Mouse (Mus musculus) liver, postnatal 0 days (tissue): ENCODE measurements at regions not wholly inside any gene's neighbourhood (a gene's known extent, or its start where the extent isn't known, plus 50 kb on each side); places are given as distances from the start of the nearest gene placed in this dataset.
A peak's percentile ranks its signal among the peaks of the same experiment; 100 is the strongest.

Experiments
- ATAC-seq: fragments of 200-750 bp; cut with Nextera tagmentation; 2 replicates; pipeline ENCODE4 v1.8.0; 2017; ENCODE audit warnings: mild to moderate bottlenecking, moderate library complexity
- DNase-seq: peaks from one replicate; pipeline ENCODE4 v3.0.0-alpha.2; 2016
- H3K27ac ChIP-seq: fragments of 300-500 bp; sonication (generic); 2 replicates; pipeline ENCODE4 v1.5.1; 2014; ENCODE audit warnings: antibody characterized with exemption, moderate library complexity, mild to moderate bottlenecking, low read depth
- H3K27me3 ChIP-seq: fragments of 300-500 bp; sonication (generic); 2 replicates; pipeline ENCODE4 v1.6.1; 2014; ENCODE audit warnings: low read length, control low read depth, mixed read lengths; ENCODE audit not compliant: insufficient read depth
- H3K36me3 ChIP-seq: fragments of 300-500 bp; sonication (generic); replicated peaks from 2 replicates; pipeline ENCODE4 v1.6.1; 2014; ENCODE audit warnings: mild to moderate bottlenecking, control low read depth, low read length, moderate library complexity, mixed read lengths; ENCODE audit not compliant: insufficient read depth
- H3K4me1 ChIP-seq: fragments of 300-500 bp; sonication (generic); 2 replicates; pipeline ENCODE4 v1.6.1; 2014; ENCODE audit warnings: antibody characterized with exemption, mild to moderate bottlenecking, control low read depth; ENCODE audit not compliant: insufficient read depth
- H3K4me2 ChIP-seq: fragments of 300-500 bp; sonication (generic); 2 replicates; pipeline ENCODE4 v1.6.1; 2014; ENCODE audit warnings: low read depth, mild to moderate bottlenecking, low read length, moderate library complexity, mixed read lengths
- H3K4me3 ChIP-seq: fragments of 300-500 bp; sonication (generic); 2 replicates; pipeline ENCODE4 v1.5.1; 2014; ENCODE audit warnings: low read depth, low read length
- H3K9ac ChIP-seq: fragments of 300-500 bp; sonication (generic); replicated peaks from 2 replicates; pipeline ENCODE4 v1.6.1; 2014; ENCODE audit warnings: mild to moderate bottlenecking, moderate library complexity
- H3K9me3 ChIP-seq: fragments of 300-500 bp; sonication (generic); 2 replicates; pipeline ENCODE4 v1.6.1; 2016; ENCODE audit warnings: mild to moderate bottlenecking, control low read depth, low read length, mixed read lengths
- CTCF ChIP-seq: sonication (generic); IDR thresholded peaks from 2 replicates; pipeline ENCODE4 v1.5.1; 2016; ENCODE audit warnings: antibody characterized with exemption, low read depth
- EP300 ChIP-seq: IDR thresholded peaks from 2 replicates; pipeline ENCODE4 v1.6.1; 2016; ENCODE audit warnings: antibody characterized with exemption, low read depth, mild to moderate bottlenecking
- WGBS: fragments of 180-500 bp; shearing (Covaris S2); extraction: QIAGEN DNeasy Blood & Tissue Kit; methylation state at CpG from one replicate; pipeline ENCODE4 v1.1.7; 2014; ENCODE audit not compliant: insufficient replicate concordance; 5-methylcytosine and 5-hydroxymethylcytosine counted together

- Histone ChIP-seq H3K9me3 (no peaks in the 10 kb centered on the region), H3K9ac (no peak overlapping the region), H3K4me1 (no peaks in the 10 kb centered on the region), H3K36me3 (no peaks in the 10 kb centered on the region), H3K27me3 (no peaks in the 10 kb centered on the region), H3K4me2 (no peak overlapping the region), H3K4me3 (no peak overlapping the region), H3K27ac (no peak overlapping the region)
- 53% methylated on average over 3 of the region's 3 CpGs for WGBS
- TF ChIP-seq EP300: no peak
- no peak for TF ChIP-seq CTCF
- no peak for DNase-seq
- ATAC-seq: no peak
Observed at GRCm38 (mm10) chr7:123589099-123589498, 88.8 kb upstream of the Zkscan2 start.

DNA sequence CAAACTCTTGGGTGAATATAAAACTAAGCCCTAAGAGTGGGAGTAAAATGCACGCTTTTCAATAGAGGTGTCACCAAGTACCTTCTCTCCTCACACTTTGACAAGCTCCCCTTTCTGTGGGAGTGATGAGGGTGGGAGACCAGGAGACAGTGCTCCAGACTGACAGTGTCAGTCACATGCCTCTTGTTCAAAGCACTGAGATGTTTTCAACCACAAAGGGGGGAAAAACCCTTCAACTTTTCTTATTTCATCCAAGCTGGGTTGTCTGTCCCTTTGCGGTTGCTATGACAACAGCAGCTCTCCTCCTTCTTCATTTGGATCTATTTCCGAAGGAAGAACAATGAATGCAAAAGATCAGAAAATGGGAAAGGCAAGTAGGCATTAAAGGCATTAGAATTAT is 73.5 kb upstream of the Zkscan2 start:
- 60% methylated on average over 3 of the region's 3 CpGs for WGBS
- Histone ChIP-seq H3K9me3 (no peaks in the 10 kb centered on the region), H3K4me2 (no peak overlapping the region), H3K4me3 (no peak overlapping the region), H3K9ac (no peak overlapping the region), H3K27ac (no peak overlapping the region), H3K36me3 (no peaks in the 10 kb centered on the region), H3K4me1 (no peaks in the 10 kb centered on the region), H3K27me3 (no peaks in the 10 kb centered on the region)
- ATAC-seq: no peak
- no peak for DNase-seq
- TF ChIP-seq EP300 (no peak), CTCF (no peak)

GRCm38 (mm10) chr7:123572376-123572990 is 72.2 kb upstream of the Zkscan2 start:
- no peak overlapping the region for H3K4me2 ChIP-seq
- ATAC-seq (no peak), DNase-seq (no peak)
- no peaks in the 10 kb centered on the region for H3K36me3 ChIP-seq
- no peak overlapping the region for H3K4me3 ChIP-seq
- 44% methylated on average over 4 of the region's 4 CpGs for WGBS
- H3K4me1 ChIP-seq: no peaks in the 10 kb centered on the region
- TF ChIP-seq CTCF (no peak), EP300 (no peak)
- H3K27ac ChIP-seq: no peak overlapping the region
- H3K27me3 ChIP-seq: no peaks in the 10 kb centered on the region
- no peak overlapping the region for H3K9ac ChIP-seq
- no peaks in the 10 kb centered on the region for H3K9me3 ChIP-seq

DNA sequence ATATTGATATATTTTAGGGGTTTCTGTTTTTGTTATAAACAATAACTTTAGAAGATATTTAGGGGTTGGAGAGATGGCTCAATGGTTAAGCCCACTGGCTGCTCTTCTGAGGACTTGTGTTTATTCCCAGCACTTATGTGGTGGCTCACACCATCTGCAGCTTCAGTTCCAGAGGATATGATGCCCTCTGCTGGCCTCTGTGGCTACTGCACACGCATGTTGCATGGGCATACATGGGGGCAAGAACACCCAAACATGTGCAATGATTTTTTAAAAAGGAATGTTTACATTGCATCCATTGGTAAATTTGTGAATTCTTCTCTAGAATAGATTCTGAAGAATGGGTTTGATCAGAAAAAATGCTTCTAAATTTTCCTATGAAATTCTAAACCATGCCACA is 66.0 kb upstream of the Zkscan2 start:
- no peaks in the 10 kb centered on the region for H3K4me1 ChIP-seq
- H3K4me3 ChIP-seq: no peak overlapping the region
- H3K27me3 ChIP-seq: no peaks in the 10 kb centered on the region
- no peaks in the 10 kb centered on the region for H3K9me3 ChIP-seq
- no peak overlapping the region for H3K4me2 ChIP-seq
- H3K27ac ChIP-seq: no peak overlapping the region
- WGBS: 45% methylated on average over 1 of the region's 1 CpGs
- no peak for DNase-seq
- no peak overlapping the region for H3K9ac ChIP-seq
- no peaks in the 10 kb centered on the region for H3K36me3 ChIP-seq
- ATAC-seq: no peak
- TF ChIP-seq EP300 (no peak), CTCF (peak; percentile 39)

- Histone ChIP-seq H3K4me1 (no peaks in the 10 kb centered on the region), H3K4me2 (no peak overlapping the region), H3K9ac (no peak overlapping the region), H3K27ac (no peak overlapping the region), H3K27me3 (no peaks in the 10 kb centered on the region), H3K36me3 (no peaks in the 10 kb centered on the region), H3K9me3 (no peaks in the 10 kb centered on the region), H3K4me3 (no peak overlapping the region)
- 61% methylated on average over 7 of the region's 7 CpGs for WGBS
- ATAC-seq: no peak
- no peak for DNase-seq
- TF ChIP-seq EP300 (no peak), CTCF (no peak)
Observed at GRCm38 (mm10) chr7:123559544-123559943, 59.3 kb upstream of the Zkscan2 start.
